Comparison of ENCODE assay signal across 8 mouse cellular contexts in genomic region chr16:37869470-37870231, GRCm38 (mm10). TPM values are rescaled to one million over a fixed set of nuclear protein-coding genes. Genes with fewer than 3 reads are reported as not detected.
DNase-seq lines count a peak whose midpoint lies in the region; ATAC-seq and TF ChIP-seq lines count a peak whose summit lies in the region.

No protein-coding gene starts in this region.

- ATAC-seq in lung, embryonic 15.5 days (ENCODE audit: borderline replicate concordance, extremely low read depth, low FRiP score, low TSS enrichment): no peak
- ATAC-seq in hindbrain, postnatal 0 days: no peak
- no peak for ATAC-seq in midbrain, embryonic 13.5 days

- peak overlapping the region; percentile 99 for H3K27ac ChIP-seq in lung, embryonic 15.5 days
- H3K27ac ChIP-seq in embryonic facial prominence, embryonic 10.5 days (replicated peaks): peak overlapping the region; percentile 99
- peak overlapping the region; percentile 99 for H3K27ac ChIP-seq in hindbrain, postnatal 0 days
- peak overlapping the region; percentile 100 for H3K27ac ChIP-seq in midbrain, embryonic 13.5 days

- TF ChIP-seq CTCF in hindbrain, postnatal 0 days (IDR thresholded peaks at IDR 0.05; ENCODE audit: low read depth): 0 out of 2 replicates have a peak, but pooled peaks have one; percentile 13

- H3K36me3 ChIP-seq in lung, embryonic 15.5 days: no peaks in the 10 kb centered on the region
- H3K36me3 ChIP-seq in embryonic facial prominence, embryonic 10.5 days (replicated peaks): peaks cover 38% of the 10 kb centered on the region
- no peaks in the 10 kb centered on the region for H3K36me3 ChIP-seq in hindbrain, postnatal 0 days (ENCODE audit: insufficient read depth, low read length)
- H3K36me3 ChIP-seq in midbrain, embryonic 13.5 days: no peaks in the 10 kb centered on the region; the same call in 1 of the 2 replicates

- peak overlapping the region; percentile 98 for H3K9ac ChIP-seq in lung, embryonic 15.5 days
- peak overlapping the region; percentile 97 for H3K9ac ChIP-seq in hindbrain, postnatal 0 days (replicated peaks; ENCODE audit: low read length)
- H3K9ac ChIP-seq in midbrain, embryonic 13.5 days (replicated peaks): peak overlapping the region; percentile 98

- no peaks in the 10 kb centered on the region for H3K27me3 ChIP-seq in lung, embryonic 15.5 days
- H3K27me3 ChIP-seq in embryonic facial prominence, embryonic 10.5 days (replicated peaks; ENCODE audit: low read depth, poor library complexity, severe bottlenecking): no peaks in the 10 kb centered on the region
- no peaks in the 10 kb centered on the region for H3K27me3 ChIP-seq in hindbrain, postnatal 0 days (ENCODE audit: insufficient read depth, low read length)
- no peaks in the 10 kb centered on the region for H3K27me3 ChIP-seq in midbrain, embryonic 13.5 days

- H3K4me2 ChIP-seq in lung, embryonic 15.5 days: peak overlapping the region; percentile 82
- H3K4me2 ChIP-seq in hindbrain, postnatal 0 days (ENCODE audit: low read depth, low read length): peak overlapping the region; percentile 69
- H3K4me2 ChIP-seq in midbrain, embryonic 13.5 days (replicated peaks): peak overlapping the region; percentile 75

- H3K4me3 ChIP-seq in lung, embryonic 15.5 days: peak overlapping the region; percentile 98
- peak overlapping the region; percentile 100 for H3K4me3 ChIP-seq in embryonic facial prominence, embryonic 10.5 days
- peak overlapping the region; percentile 95 for H3K4me3 ChIP-seq in hindbrain, postnatal 0 days (ENCODE audit: low read length)
- H3K4me3 ChIP-seq in midbrain, embryonic 13.5 days (replicated peaks): peak overlapping the region; percentile 98

- WGBS in lung, embryonic 15.5 days: 9% methylated on average over 4 of the region's 4 CpGs
- WGBS in embryonic facial prominence, embryonic 10.5 days: 33% methylated on average over 4 of the region's 4 CpGs
- WGBS in hindbrain, postnatal 0 days: 25% methylated on average over 4 of the region's 4 CpGs
- WGBS in midbrain, embryonic 13.5 days: 32% methylated on average over 4 of the region's 4 CpGs

- no peaks in the 10 kb centered on the region for H3K9me3 ChIP-seq in lung, embryonic 15.5 days
- no peaks in the 10 kb centered on the region for H3K9me3 ChIP-seq in embryonic facial prominence, embryonic 10.5 days
- H3K9me3 ChIP-seq in hindbrain, postnatal 0 days (ENCODE audit: low read length): no peaks in the 10 kb centered on the region
- no peaks in the 10 kb centered on the region for H3K9me3 ChIP-seq in midbrain, embryonic 13.5 days

- no peak for DNase-seq in lung, postnatal 10 days
- DNase-seq in embryonic facial prominence, embryonic 10.5 days (ENCODE audit: low spot score): no peak
- DNase-seq in hindbrain, postnatal 0 days (ENCODE audit: low spot score): no peak
- no peak for DNase-seq in cerebellum, adult 11-12 months
- DNase-seq in cerebellum, adult 18-20 months: no peak
- DNase-seq in layer of hippocampus, adult 9-11 months: no peak

- H3K4me1 ChIP-seq in lung, embryonic 15.5 days: peaks cover 23% of the 10 kb centered on the region
- H3K4me1 ChIP-seq in embryonic facial prominence, embryonic 10.5 days: peaks cover 24% of the 10 kb centered on the region
- peaks cover 16% of the 10 kb centered on the region for H3K4me1 ChIP-seq in hindbrain, postnatal 0 days (ENCODE audit: insufficient read depth, low read length)
- H3K4me1 ChIP-seq in midbrain, embryonic 13.5 days (replicated peaks): peaks cover 33% of the 10 kb centered on the region

RNA-seq across cellular contexts. Expression of gene Lrrc58, which starts 1.5 kb away (rescaled TPM):
- polyA plus RNA-seq in lung, embryonic 15.5 days (2015; fragmentation: Nextera tagmentation; extraction: Ambion mirVana): 62.5 and 62.7 TPM in 2 replicates
- polyA plus RNA-seq in embryonic facial prominence, embryonic 10.5 days (2016; fragmentation: Nextera tagmentation; extraction: Ambion mirVana): 68.3 and 68.9 TPM in 2 replicates
- total RNA-seq in hindbrain, postnatal 0 days (2014; rRNA removed): 91.1 and 101 TPM in 2 replicates
- polyA plus RNA-seq in hindbrain, postnatal 0 days (2015; fragmentation: Nextera tagmentation; extraction: Ambion mirVana): 48.2 TPM in 2 replicates
- 41.3 and 43.1 TPM in 2 replicates for polyA plus RNA-seq in midbrain, embryonic 13.5 days (2015; fragmentation: Nextera tagmentation; extraction: Ambion mirVana)

RNA-seq across cellular contexts. Expression of gene Gm36028, which starts 8.7 kb away (rescaled TPM):
- polyA plus RNA-seq in lung, embryonic 15.5 days (2015; fragmentation: Nextera tagmentation; extraction: Ambion mirVana): 0.22 and 0.38 TPM in 2 replicates
- 0.62 and 0.85 TPM in 2 replicates for polyA plus RNA-seq in embryonic facial prominence, embryonic 10.5 days (2016; fragmentation: Nextera tagmentation; extraction: Ambion mirVana)
- not detected in 2 replicates for total RNA-seq in hindbrain, postnatal 0 days (2014; rRNA removed)
- 0.18 and 0.21 TPM in 2 replicates for polyA plus RNA-seq in hindbrain, postnatal 0 days (2015; fragmentation: Nextera tagmentation; extraction: Ambion mirVana)
- polyA plus RNA-seq in midbrain, embryonic 13.5 days (2015; fragmentation: Nextera tagmentation; extraction: Ambion mirVana): 0.19 and 0.24 TPM in 2 replicates

RNA-seq across cellular contexts. Expression of gene Gpr156, which starts 46.6 kb away (rescaled TPM):
- 0.50 and 0.67 TPM in 2 replicates for polyA plus RNA-seq in lung, embryonic 15.5 days (2015; fragmentation: Nextera tagmentation; extraction: Ambion mirVana)
- 0.99 and 1.2 TPM in 2 replicates for polyA plus RNA-seq in embryonic facial prominence, embryonic 10.5 days (2016; fragmentation: Nextera tagmentation; extraction: Ambion mirVana)
- total RNA-seq in hindbrain, postnatal 0 days (2014; rRNA removed): 3.2 and 4.3 TPM in 2 replicates
- polyA plus RNA-seq in hindbrain, postnatal 0 days (2015; fragmentation: Nextera tagmentation; extraction: Ambion mirVana): 1.9 and 2.4 TPM in 2 replicates
- polyA plus RNA-seq in midbrain, embryonic 13.5 days (2015; fragmentation: Nextera tagmentation; extraction: Ambion mirVana): 8.2 and 9.4 TPM in 2 replicates
